In genomic region chr6:127449531-127450422, GRCm38 (mm10) we compare ENCODE assay signal across 9 mouse cellular contexts. TPM values are rescaled to one million over a fixed set of nuclear protein-coding genes. Genes with fewer than 3 reads are reported as not detected.
DNase-seq lines count a peak whose midpoint lies in the region; ATAC-seq and TF ChIP-seq lines count a peak whose summit lies in the region.
"Had no signal": no experiment of that assay in that cellular context is flagged by ENCODE, and none has a peak within 500 bp of the region (broad histone marks: within the 10 kb centered on the region; RNA-seq: fewer than 3 reads in every experiment).

No protein-coding gene starts in this region.

- no peaks in the 10 kb centered on the region for H3K9me3 ChIP-seq in forebrain, postnatal 0 days (ENCODE audit: low read length)
- H3K9me3 ChIP-seq in midbrain, embryonic 13.5 days, result no peaks in the 10 kb centered on the region

- DNase-seq in Muller cell, postnatal 12 days (ENCODE audit: inconsistent ontology term), result peak; percentile 84
- peak; percentile 97 for DNase-seq in brain, embryonic 14.5 days (ENCODE audit: low read depth)
- DNase-seq in forebrain, postnatal 0 days, result peak; percentile 58
- no peak for DNase-seq in adrenal gland, postnatal 14 days
- no peak for DNase-seq in spleen, postnatal 10 days (ENCODE audit: low spot score in 2 of 2)
- DNase-seq in adrenal gland, adult (ENCODE audit: inconsistent age in 2 of 2, low spot score in 1 of 2), result no peak
- DNase-seq: adrenal gland, postnatal 25 days had no signal

- no peak for ATAC-seq in forebrain, postnatal 0 days
- ATAC-seq in midbrain, embryonic 13.5 days, result peak; percentile 55

- H3K4me3 ChIP-seq in forebrain, postnatal 0 days (ENCODE audit: low read depth, low read length), result no peak overlapping the region
- H3K4me3 ChIP-seq in midbrain, embryonic 13.5 days (replicated peaks), result no peak overlapping the region

- 6% methylated on average over 10 of the region's 10 CpGs for WGBS in forebrain, postnatal 0 days
- 4% methylated on average over 10 of the region's 10 CpGs for WGBS in midbrain, embryonic 13.5 days

- peak overlapping the region; percentile 74 for H3K27ac ChIP-seq in forebrain, postnatal 0 days (ENCODE audit: low read depth, low read length)
- H3K27ac ChIP-seq in midbrain, embryonic 13.5 days, result peak overlapping the region; percentile 97
- H3K27ac ChIP-seq: kidney, postnatal 0 days had no signal

- no peaks in the 10 kb centered on the region for H3K36me3 ChIP-seq in forebrain, postnatal 0 days (ENCODE audit: insufficient read depth)
- no peaks in the 10 kb centered on the region for H3K36me3 ChIP-seq in midbrain, embryonic 13.5 days

- no peak for TF ChIP-seq CTCF in brain, embryonic 14.5 days (IDR thresholded peaks at IDR 0.05; ENCODE audit: borderline replicate concordance, extremely low read depth, insufficient read depth, insufficient read length)
- no peak for TF ChIP-seq CTCF in forebrain, postnatal 0 days (IDR thresholded peaks at IDR 0.05; ENCODE audit: low read depth)

- H3K4me2 ChIP-seq in forebrain, postnatal 0 days (ENCODE audit: low read depth), result no peak overlapping the region
- H3K4me2 ChIP-seq in midbrain, embryonic 13.5 days (replicated peaks), result peak overlapping the region; percentile 19; the same call in 1 of the 2 replicates

- H3K4me1 ChIP-seq in forebrain, postnatal 0 days (ENCODE audit: insufficient read depth), result peaks cover 6% of the 10 kb centered on the region; the same call in 1 of the 2 replicates
- H3K4me1 ChIP-seq in midbrain, embryonic 13.5 days (replicated peaks), result peaks cover 46% of the 10 kb centered on the region

- no peak for TF ChIP-seq POLR2A in brain, embryonic 14.5 days (IDR thresholded peaks at IDR 0.05; ENCODE audit: borderline replicate concordance, extremely low read depth, insufficient read depth, insufficient read length, poor library complexity, severe bottlenecking)

- H3K9ac ChIP-seq in forebrain, postnatal 0 days, result peak overlapping the region; percentile 15; the same call in 1 of the 2 replicates
- H3K9ac ChIP-seq in midbrain, embryonic 13.5 days (replicated peaks), result peak overlapping the region; percentile 48; the same call in 1 of the 2 replicates

- H3K27me3 ChIP-seq in forebrain, postnatal 0 days (ENCODE audit: insufficient read depth, low read length), result no peaks in the 10 kb centered on the region
- H3K27me3 ChIP-seq in midbrain, embryonic 13.5 days, result no peaks in the 10 kb centered on the region

RNA-seq across cellular contexts. Expression of gene Parp11, which starts 3.1 kb away (rescaled TPM):
- 86.1 and 86.6 TPM in 2 replicates for polyA plus RNA-seq in brain, embryonic 14.5 days (2012; rRNA removed)
- 57.6 and 60.9 TPM in 2 replicates for total RNA-seq in forebrain, postnatal 0 days (2014; rRNA removed)
- polyA plus RNA-seq in forebrain, postnatal 0 days (2015; fragmentation: Nextera tagmentation; extraction: Ambion mirVana), result 38.4 and 45.8 TPM in 2 replicates
- polyA plus RNA-seq in midbrain, embryonic 13.5 days (2015; fragmentation: Nextera tagmentation; extraction: Ambion mirVana), result 90.4 and 91.7 TPM in 2 replicates
- total RNA-seq in adrenal gland, postnatal 14 days (2021), result 20.2 and 23.1 TPM in 2 replicates

Comparison
In these comparisons a context has a peak if more than half of its experiments do, and no peak if none do; other contexts are left out.
1. DNase-seq: peak in Muller cell, postnatal 12 days (single experiment), brain, embryonic 14.5 days (single experiment) and forebrain, postnatal 0 days (single experiment); none in adrenal gland, postnatal 14 days (single experiment), spleen, postnatal 10 days (0 of 2) and adrenal gland, adult (0 of 2).